9 mouse cellular contexts compared by ENCODE assay signal in genomic region chr14:46060622-46061381, GRCm38 (mm10).
DNase-seq lines count a peak whose midpoint lies in the region.
"Had no signal": no experiment of that assay in that cellular context is flagged by ENCODE, and none has a peak within 500 bp of the region (broad histone marks: within the 10 kb centered on the region; RNA-seq: fewer than 3 reads in every experiment).

No protein-coding gene starts in this region.

- H3K36me3 ChIP-seq in hindbrain, embryonic 10.5 days: no peaks in the 10 kb centered on the region

- H3K9me3 ChIP-seq in hindbrain, embryonic 10.5 days: no peaks in the 10 kb centered on the region

- DNase-seq in adrenal gland, adult 2 months: peak; percentile 26
- no peak for DNase-seq in adrenal gland, adult 18-20 months (ENCODE audit: low spot score in 2 of 2)
- DNase-seq in embryo, embryonic 11.5 days (ENCODE audit: low read depth, low spot score): peak; percentile 14
- DNase-seq in hindbrain, embryonic 10.5 days (ENCODE audit: low spot score): peak; percentile 30
- peak; percentile 28 to 43 for DNase-seq in layer of hippocampus, adult 8-10 months (ENCODE audit: low spot score in 2 of 2)
- peak; percentile 34 for DNase-seq in lung, postnatal 14 days
- DNase-seq in right cerebral cortex, postnatal 14 days: peak; percentile 15
- DNase-seq in T-cell, adult 2 months (ENCODE audit: low spot score): no peak

- no peaks in the 10 kb centered on the region for H3K27me3 ChIP-seq in hindbrain, embryonic 10.5 days (ENCODE audit: insufficient read depth, poor library complexity, severe bottlenecking)

- peak overlapping the region; percentile 32; the same call in 1 of the 2 replicates for H3K4me3 ChIP-seq in hindbrain, embryonic 10.5 days

- H3K27ac ChIP-seq in hindbrain, embryonic 10.5 days: 0 out of 2 replicates have a peak overlapping the region, but pooled peaks have one; percentile 29
- H3K27ac ChIP-seq: macrophage had no signal

- H3K4me1 ChIP-seq in hindbrain, embryonic 10.5 days (replicated peaks): peaks cover 9% of the 10 kb centered on the region

- WGBS in hindbrain, embryonic 10.5 days: 32% methylated on average over 14 of the region's 14 CpGs

Comparison
In these comparisons a context has a peak if more than half of its experiments do, and no peak if none do; other contexts are left out.
1. DNase-seq: peak in adrenal gland, adult 2 months (single experiment), embryo, embryonic 11.5 days (single experiment), hindbrain, embryonic 10.5 days (single experiment), layer of hippocampus, adult 8-10 months (2 of 2), lung, postnatal 14 days (single experiment) and right cerebral cortex, postnatal 14 days (single experiment); none in adrenal gland, adult 18-20 months (0 of 2) and T-cell, adult 2 months (single experiment).